Mouse (Mus musculus) testis, adult 2 months (tissue): Measurements from ENCODE around the gene Ip6k1.

Experiments
- CTCF ChIP-seq: fragments of 200-500 bp; IDR thresholded peaks from 2 replicates; pipeline ENCODE4 v1.5.1; 2012; ENCODE audit warnings: low read depth, mild to moderate bottlenecking, inconsistent platforms, low read length, moderate library complexity; ENCODE audit not compliant: control insufficient read depth, insufficient read depth, insufficient replicate concordance
- POLR2A ChIP-seq: fragments of 200-500 bp; IDR thresholded peaks from 2 replicates; pipeline ENCODE4 v1.6.1; 2012; ENCODE audit warnings: low read depth, mild to moderate bottlenecking, inconsistent platforms, low read length, moderate library complexity; ENCODE audit not compliant: control insufficient read depth

GRCm38 (mm10) chr9:108053665-108054225 lies 51.4 kb downstream of the Ip6k1 start:
- TF ChIP-seq POLR2A (no peak), CTCF (no peak)
